Mouse (Mus musculus) G1E (cell line): ENCODE results near the gene Cacna2d2. TPM values are rescaled to one million over a fixed set of nuclear protein-coding genes. Genes with fewer than 3 reads are reported as not detected.

Source experiments
- ATAC-seq: 2 replicates; pipeline ENCODE4 v1.8.0; 2016; ENCODE audit warnings: mild to moderate bottlenecking; ENCODE audit not compliant: insufficient number of reproducible peaks, poor library complexity, low FRiP score, severe bottlenecking; ENCODE audit errors: extremely low read depth
- DNase-seq: peaks from one replicate; pipeline ENCODE4 v3.0.0; 2012; ENCODE audit warnings: low spot score
- H3K27me3 ChIP-seq: 2 replicates; pipeline ENCODE4 v1.6.1; 2012; ENCODE audit warnings: mild to moderate bottlenecking, low read length, inconsistent platforms; ENCODE audit not compliant: insufficient read depth
- H3K36me3 ChIP-seq: replicated peaks from 2 replicates; pipeline ENCODE3; 2012; ENCODE audit warnings: mild to moderate bottlenecking, inconsistent platforms
- H3K4me1 ChIP-seq: 2 replicates; pipeline ENCODE4 v1.6.1; 2012; ENCODE audit warnings: low read depth, low read length, inconsistent platforms, mixed read lengths; ENCODE audit not compliant: insufficient read depth
- H3K4me3 ChIP-seq: 2 replicates; pipeline ENCODE4 v1.5.1; 2012; ENCODE audit warnings: low read depth, mild to moderate bottlenecking, inconsistent platforms, low read length, moderate library complexity, mixed read lengths
- H3K9me3 ChIP-seq: replicated peaks from 2 replicates; pipeline ENCODE4 v1.6.1; 2012; ENCODE audit warnings: inconsistent platforms
- CTCF ChIP-seq: IDR thresholded peaks from 2 replicates; pipeline ENCODE4 v1.5.1; 2012; ENCODE audit warnings: low read depth, low read length, inconsistent platforms, mixed read lengths
- GATA1 ChIP-seq: IDR thresholded peaks from 2 replicates; pipeline ENCODE4 v1.6.1; 2012; ENCODE audit warnings: borderline replicate concordance, low read length, inconsistent platforms, mixed read lengths
- GATA2 ChIP-seq: IDR thresholded peaks from 2 replicates; pipeline ENCODE4 v1.6.1; 2012; ENCODE audit warnings: low read depth, low read length, inconsistent platforms, borderline replicate concordance
- POLR2AphosphoS5 ChIP-seq: IDR thresholded peaks from 2 replicates; pipeline ENCODE4 v1.6.1; 2012; ENCODE audit warnings: low read depth, low read length, inconsistent platforms; ENCODE audit not compliant: insufficient replicate concordance
- TAL1 ChIP-seq: conservative IDR thresholded peaks from 2 replicates; pipeline ENCODE4 v1.6.1; 2012; ENCODE audit warnings: low read depth, low read length, inconsistent platforms, mixed read lengths
- polyA plus RNA-seq: library from polyadenylated mRNA; stranded (reverse); fragments of >175 nt; gene quantifications from 2 replicates; pipeline ENCODE4 v1.2.3, GENCODE M21; 2012
- total RNA-seq, 2 experiments: library from RNA; stranded (forward) in 1 of 2; stranded (reverse) in 1 of 2; fragments of 200-1000 nt in 1 of 2; fragments of >200 nt in 1 of 2; fragmentation: Nextera tagmentation in 1 of 2; gene quantifications; 2 replicates each; pipeline ENCODE4 v1.2.3; 2014 to 2017

The Cacna2d2 gene
- total and polyA plus RNA-seq, 3 experiments: 0.05 to 0.09 TPM; not detected in 1

DNA sequence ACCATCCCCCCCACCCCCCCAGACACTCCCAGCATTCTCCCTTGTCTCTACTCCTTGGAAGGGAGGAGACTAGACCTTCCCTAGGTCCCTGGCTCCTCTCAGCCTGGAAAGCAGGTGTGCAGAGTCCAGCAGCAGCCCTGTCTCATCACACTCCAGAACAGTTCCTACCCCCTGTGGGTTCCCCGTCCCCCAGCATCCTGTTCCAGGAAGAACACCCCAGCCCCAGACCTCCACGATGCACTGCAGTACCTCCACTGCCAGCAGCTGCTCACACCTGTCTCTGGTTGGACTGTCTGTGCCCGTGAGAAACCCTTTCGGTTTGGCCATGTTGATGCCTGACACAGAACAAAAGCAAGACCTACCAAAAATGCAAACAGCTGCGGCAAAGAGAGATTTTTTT, 121.8 kb downstream of the Cacna2d2 start:
- H3K4me3 ChIP-seq: no peak overlapping the region
- H3K9me3 ChIP-seq: no peaks in the 10 kb centered on the region
- H3K27me3 ChIP-seq: peaks cover 76% of the 10 kb centered on the region
- H3K36me3 ChIP-seq: no peaks in the 10 kb centered on the region
- ATAC-seq: no peak
- TF ChIP-seq POLR2AphosphoS5 (no peak), CTCF (no peak), GATA1 (no peak), GATA2 (no peak), TAL1 (no peak)
- peaks cover 3% of the 10 kb centered on the region for H3K4me1 ChIP-seq
- DNase-seq: no peak

DNA sequence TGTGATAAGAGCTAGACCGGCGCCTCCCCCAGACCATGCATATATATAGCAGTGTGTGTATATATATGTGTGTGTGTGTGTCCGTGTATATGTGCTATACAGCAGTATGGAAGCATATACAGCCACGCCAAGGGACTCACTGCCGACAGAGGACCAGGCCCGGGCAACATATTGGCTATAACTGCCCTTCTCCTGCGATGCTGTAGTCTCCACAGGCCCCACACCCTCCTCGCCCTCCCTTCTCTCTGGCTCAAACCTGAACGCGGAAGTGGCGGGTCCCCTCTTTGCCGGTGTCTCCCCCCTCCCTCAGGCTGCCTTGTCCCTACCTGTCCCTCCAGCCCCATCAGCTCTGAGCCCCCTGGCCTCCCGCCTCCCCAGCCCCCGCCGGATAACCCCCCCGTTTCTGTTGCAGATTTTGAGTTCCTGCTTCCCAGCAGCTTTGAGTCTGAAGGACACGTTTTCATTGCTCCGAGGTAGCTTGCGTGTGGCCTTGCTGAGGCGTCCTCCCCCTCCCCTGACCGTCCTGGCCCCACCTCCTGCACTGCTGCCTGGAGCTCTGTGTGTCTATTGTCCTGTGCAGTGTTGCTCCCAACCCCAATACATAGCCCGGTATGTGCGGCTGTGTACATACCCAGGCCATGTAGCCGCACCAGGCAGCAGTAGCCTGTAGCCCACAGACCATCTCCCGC, 122.4 kb downstream of the Cacna2d2 start:
- peaks cover 78% of the 10 kb centered on the region for H3K27me3 ChIP-seq
- H3K9me3 ChIP-seq: no peaks in the 10 kb centered on the region
- H3K36me3 ChIP-seq: no peaks in the 10 kb centered on the region
- no peak overlapping the region for H3K4me3 ChIP-seq
- H3K4me1 ChIP-seq: peaks cover 10% of the 10 kb centered on the region
- ATAC-seq: no peak
- TF ChIP-seq CTCF: no peak
- no peak for TF ChIP-seq TAL1
- TF ChIP-seq GATA2: no peak
- no peak for TF ChIP-seq GATA1
- TF ChIP-seq POLR2AphosphoS5: no peak
- DNase-seq: no peak

DNA sequence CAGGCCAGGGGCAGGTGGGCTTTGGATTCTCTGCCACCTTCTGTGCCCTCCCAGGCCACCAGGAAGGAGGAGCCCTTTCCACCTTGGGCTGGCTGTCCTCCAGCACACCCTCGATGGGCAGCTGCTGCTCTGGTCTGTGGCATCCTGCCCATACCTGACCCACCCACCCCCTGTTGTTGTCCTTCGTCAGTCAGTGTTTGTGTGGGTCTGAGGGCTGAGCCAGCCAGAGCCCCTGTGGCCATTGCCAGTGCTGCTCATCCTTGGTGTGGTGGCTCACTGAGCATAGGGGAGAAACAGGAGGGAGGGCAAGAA, 122.9 kb downstream of the Cacna2d2 start:
- Histone ChIP-seq H3K4me3 (no peak overlapping the region), H3K4me1 (peaks cover 12% of the 10 kb centered on the region), H3K27me3 (peaks cover 78% of the 10 kb centered on the region), H3K36me3 (no peaks in the 10 kb centered on the region), H3K9me3 (no peaks in the 10 kb centered on the region)
- ATAC-seq (no peak), DNase-seq (no peak)
- TF ChIP-seq GATA2: no peak
- TF ChIP-seq CTCF: no peak
- no peak for TF ChIP-seq TAL1
- no peak for TF ChIP-seq POLR2AphosphoS5
- no peak for TF ChIP-seq GATA1

DNA sequence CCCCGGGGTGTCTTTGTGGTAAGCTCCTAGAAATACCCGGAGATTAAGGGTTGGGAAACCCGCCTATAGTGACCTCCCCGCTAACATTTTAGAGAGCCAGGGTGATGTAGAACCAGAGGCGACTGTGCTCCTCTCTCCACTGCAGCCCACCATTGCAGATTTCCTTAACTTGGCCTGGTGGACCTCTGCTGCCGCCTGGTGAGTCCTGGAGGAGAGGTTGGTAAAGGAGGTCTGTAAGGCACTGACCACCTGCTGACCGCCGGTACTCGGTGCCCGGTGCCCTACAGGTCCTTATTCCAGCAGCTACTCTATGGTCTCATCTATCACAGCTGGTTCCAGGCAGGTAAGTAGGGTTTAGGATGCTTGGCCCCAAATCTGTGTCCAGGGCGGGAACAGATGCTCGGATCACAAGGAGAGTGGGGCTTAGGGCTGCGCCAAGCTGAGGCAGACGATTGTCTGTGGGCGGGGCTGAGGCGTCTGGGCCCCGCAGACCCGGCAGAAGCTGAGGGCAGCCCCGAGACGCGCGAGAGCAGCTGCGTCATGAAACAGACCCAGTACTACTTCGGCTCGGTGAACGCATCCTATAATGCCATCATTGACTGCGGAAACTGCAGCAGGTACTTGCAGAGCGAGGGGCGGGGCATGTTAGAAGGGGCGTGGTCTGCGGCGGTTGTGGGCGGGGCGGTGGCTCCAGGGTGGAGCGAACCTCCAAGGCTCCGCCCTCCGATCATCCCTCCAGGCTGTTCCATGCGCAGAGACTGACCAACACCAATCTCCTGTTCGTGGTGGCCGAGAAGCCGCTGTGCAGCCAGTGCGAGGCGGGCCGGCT, 127.0 kb downstream of the Cacna2d2 start:
- no peak for DNase-seq
- H3K27me3 ChIP-seq: peaks cover 72% of the 10 kb centered on the region
- ATAC-seq: no peak
- H3K36me3 ChIP-seq: no peaks in the 10 kb centered on the region
- no peak overlapping the region for H3K4me3 ChIP-seq
- H3K4me1 ChIP-seq: peaks cover 9% of the 10 kb centered on the region
- TF ChIP-seq TAL1: no peak
- no peak for TF ChIP-seq GATA2
- TF ChIP-seq CTCF: no peak
- no peak for TF ChIP-seq POLR2AphosphoS5
- no peak for TF ChIP-seq GATA1
- H3K9me3 ChIP-seq: no peaks in the 10 kb centered on the region

DNA sequence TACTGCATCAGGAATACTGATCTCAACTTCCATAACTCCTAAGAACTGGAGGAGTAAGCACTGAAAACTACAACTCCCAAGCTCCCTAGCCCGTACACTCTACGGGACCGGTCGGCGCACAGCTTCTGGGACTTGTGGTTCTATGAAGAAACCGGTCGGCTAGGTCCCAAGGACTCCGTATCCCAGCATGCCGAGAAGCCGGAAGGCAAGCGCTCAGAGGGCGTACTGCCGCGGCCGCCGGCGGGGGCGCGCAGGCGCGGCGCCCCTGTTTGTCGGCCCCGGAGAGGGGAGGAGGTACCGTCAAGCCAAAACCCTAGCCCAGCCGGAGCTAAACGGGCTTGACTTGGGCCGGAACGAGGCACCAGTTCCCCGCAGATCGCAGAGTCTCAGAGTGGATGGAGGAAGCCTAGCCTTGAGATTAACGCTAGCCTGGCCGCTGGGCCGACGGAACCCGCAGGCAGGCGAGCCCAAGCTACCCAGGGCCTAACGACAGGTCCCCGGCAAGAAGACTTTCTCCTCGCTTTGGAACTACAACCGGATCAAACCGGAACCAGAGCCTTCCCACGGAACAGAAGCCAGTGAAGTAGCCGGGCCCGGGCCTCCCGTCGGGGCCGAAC, 134.5 kb downstream of the Cacna2d2 start, which contains the start of gene Tmem115:
Gene Tmem115 (plus strand): TSS at position 155 of the 617 bp plus-strand sequence.
- H3K36me3 ChIP-seq: peaks cover 37% of the 10 kb centered on the region
- ATAC-seq (peak; percentile 91), DNase-seq (peak; percentile 96)

DNA sequence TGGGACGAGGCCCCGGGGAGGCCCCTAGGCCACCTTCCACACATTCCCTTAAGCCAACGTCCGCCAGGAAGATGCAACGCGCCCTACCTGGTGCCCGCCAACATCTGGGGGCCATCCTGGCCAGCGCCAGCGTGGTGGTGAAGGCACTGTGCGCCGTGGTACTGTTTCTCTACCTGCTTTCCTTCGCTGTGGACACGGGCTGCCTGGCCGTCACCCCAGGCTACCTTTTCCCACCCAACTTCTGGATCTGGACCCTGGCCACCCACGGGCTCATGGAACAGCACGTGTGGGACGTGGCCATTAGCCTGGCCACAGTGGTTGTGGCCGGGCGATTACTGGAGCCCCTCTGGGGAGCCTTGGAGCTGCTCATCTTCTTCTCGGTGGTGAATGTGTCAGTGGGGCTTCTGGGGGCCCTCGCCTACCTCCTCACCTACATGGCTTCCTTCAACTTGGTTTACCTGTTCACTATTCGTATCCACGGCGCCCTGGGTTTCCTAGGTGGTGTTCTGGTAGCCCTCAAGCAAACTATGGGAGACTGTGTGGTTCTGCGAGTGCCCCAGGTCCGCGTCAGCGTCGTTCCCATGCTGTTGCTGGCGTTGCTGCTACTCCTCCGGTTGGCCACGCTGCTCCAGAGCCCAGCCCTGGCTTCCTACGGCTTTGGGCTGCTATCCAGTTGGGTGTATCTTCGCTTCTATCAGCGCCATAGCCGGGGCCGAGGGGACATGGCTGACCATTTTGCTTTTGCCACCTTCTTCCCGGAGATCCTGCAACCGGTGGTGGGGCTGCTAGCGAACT, 135.2 kb downstream of the Cacna2d2 start:
- peaks cover 11% of the 10 kb centered on the region for H3K27me3 ChIP-seq
- DNase-seq (peak; percentile 34), ATAC-seq (no peak)
- H3K9me3 ChIP-seq: no peaks in the 10 kb centered on the region
- TF ChIP-seq GATA1: no peak
- no peak for TF ChIP-seq TAL1
- TF ChIP-seq POLR2AphosphoS5: no peak
- no peak for TF ChIP-seq GATA2
- no peak for TF ChIP-seq CTCF
- peak overlapping the region; percentile 76 for H3K4me3 ChIP-seq
- H3K36me3 ChIP-seq: peaks cover 44% of the 10 kb centered on the region
- peaks cover 54% of the 10 kb centered on the region for H3K4me1 ChIP-seq

More for the DNA sequence above, 134.5 kb downstream of the Cacna2d2 start, which contains the start of gene Tmem115:
- H3K9me3 ChIP-seq: no peaks in the 10 kb centered on the region
- H3K4me1 ChIP-seq: peaks cover 51% of the 10 kb centered on the region
- H3K4me3 ChIP-seq: peak within 1 kb of the TSS; percentile 76
- peaks cover 16% of the 10 kb centered on the region for H3K27me3 ChIP-seq
- TF ChIP-seq GATA1 (no peak), POLR2AphosphoS5 (no peak), TAL1 (no peak), GATA2 (no peak), CTCF (no peak)
